Comparison of ENCODE assay signal across 8 mouse cellular contexts in genomic region chr6:24956586-24956973, GRCm38 (mm10). TPM values are rescaled to one million over a fixed set of nuclear protein-coding genes. Genes with fewer than 3 reads are reported as not detected.
DNase-seq lines count a peak whose midpoint lies in the region; ATAC-seq lines count a peak whose summit lies in the region.

No protein-coding gene starts in this region.

- no peak overlapping the region for H3K27ac ChIP-seq in heart, embryonic 15.5 days
- no peak overlapping the region; the same call in 1 of the 2 replicates for H3K27ac ChIP-seq in embryonic facial prominence, embryonic 10.5 days (replicated peaks)
- peak overlapping the region; percentile 91; the same call in 1 of the 2 replicates for H3K27ac ChIP-seq in hindbrain, embryonic 13.5 days
- H3K27ac ChIP-seq in midbrain, embryonic 11.5 days (ENCODE audit: low read depth, low read length): no peak overlapping the region

- no peaks in the 10 kb centered on the region for H3K9me3 ChIP-seq in heart, embryonic 15.5 days (replicated peaks)
- H3K9me3 ChIP-seq in embryonic facial prominence, embryonic 10.5 days: no peaks in the 10 kb centered on the region
- H3K9me3 ChIP-seq in hindbrain, embryonic 13.5 days: no peaks in the 10 kb centered on the region
- no peaks in the 10 kb centered on the region for H3K9me3 ChIP-seq in midbrain, embryonic 11.5 days (ENCODE audit: control insufficient read depth, low read length)

- H3K4me2 ChIP-seq in heart, embryonic 15.5 days: peak overlapping the region; percentile 100
- peak overlapping the region; percentile 80 for H3K4me2 ChIP-seq in hindbrain, embryonic 13.5 days
- peak overlapping the region; percentile 83 for H3K4me2 ChIP-seq in midbrain, embryonic 11.5 days

- 24% methylated on average over 5 of the region's 5 CpGs for WGBS in heart, embryonic 15.5 days
- WGBS in embryonic facial prominence, embryonic 10.5 days: 9% methylated on average over 4 of the region's 5 CpGs
- 6% methylated on average over 5 of the region's 5 CpGs for WGBS in hindbrain, embryonic 13.5 days
- 17% methylated on average over 3 of the region's 5 CpGs for WGBS in midbrain, embryonic 11.5 days

- peak overlapping the region; percentile 62 for H3K4me3 ChIP-seq in heart, embryonic 15.5 days
- peak overlapping the region; percentile 73 for H3K4me3 ChIP-seq in embryonic facial prominence, embryonic 10.5 days
- peak overlapping the region; percentile 77 for H3K4me3 ChIP-seq in hindbrain, embryonic 13.5 days
- peak overlapping the region; percentile 57 for H3K4me3 ChIP-seq in midbrain, embryonic 11.5 days (ENCODE audit: low read depth, low read length)

- no peak for DNase-seq in heart, postnatal 4 days
- DNase-seq in embryonic facial prominence, embryonic 10.5 days (ENCODE audit: low spot score): no peak
- DNase-seq in midbrain, embryonic 11.5 days (ENCODE audit: low spot score, missing footprints): no peak
- DNase-seq in thymus, postnatal 36 days: no peak

- H3K9ac ChIP-seq in heart, embryonic 15.5 days: no peak overlapping the region
- peak overlapping the region; percentile 89 for H3K9ac ChIP-seq in hindbrain, embryonic 13.5 days
- peak overlapping the region; percentile 80 for H3K9ac ChIP-seq in midbrain, embryonic 11.5 days (ENCODE audit: low read length)

- peaks cover 17% of the 10 kb centered on the region for H3K4me1 ChIP-seq in heart, embryonic 15.5 days (replicated peaks)
- H3K4me1 ChIP-seq in embryonic facial prominence, embryonic 10.5 days: peaks cover 22% of the 10 kb centered on the region
- H3K4me1 ChIP-seq in hindbrain, embryonic 13.5 days (replicated peaks): peaks cover 9% of the 10 kb centered on the region
- H3K4me1 ChIP-seq in midbrain, embryonic 11.5 days (ENCODE audit: control insufficient read depth, insufficient read depth, low read length): no peaks in the 10 kb centered on the region

- H3K27me3 ChIP-seq in heart, embryonic 15.5 days: peaks cover 28% of the 10 kb centered on the region
- peaks cover 23% of the 10 kb centered on the region for H3K27me3 ChIP-seq in embryonic facial prominence, embryonic 10.5 days (replicated peaks; ENCODE audit: low read depth, poor library complexity, severe bottlenecking)
- peaks cover 6% of the 10 kb centered on the region; the same call in 1 of the 2 replicates for H3K27me3 ChIP-seq in hindbrain, embryonic 13.5 days
- H3K27me3 ChIP-seq in midbrain, embryonic 11.5 days (ENCODE audit: control insufficient read depth, insufficient read depth, low read length): no peaks in the 10 kb centered on the region

- H3K36me3 ChIP-seq in heart, embryonic 15.5 days: no peaks in the 10 kb centered on the region
- H3K36me3 ChIP-seq in embryonic facial prominence, embryonic 10.5 days (replicated peaks): no peaks in the 10 kb centered on the region
- H3K36me3 ChIP-seq in hindbrain, embryonic 13.5 days: no peaks in the 10 kb centered on the region
- H3K36me3 ChIP-seq in midbrain, embryonic 11.5 days (ENCODE audit: control insufficient read depth, insufficient read depth, low read length): no peaks in the 10 kb centered on the region

- no peak for ATAC-seq in heart, embryonic 15.5 days (replicated peaks; ENCODE audit: insufficient number of reproducible peaks, insufficient read depth, low FRiP score, low read depth)
- ATAC-seq in hindbrain, embryonic 13.5 days (ENCODE audit: low FRiP score): no peak; the same call in 1 of the 2 replicates
- ATAC-seq in midbrain, embryonic 11.5 days (ENCODE audit: low FRiP score): no peak
- no peak for ATAC-seq in CD4-positive, CD25-positive, alpha-beta regulatory T cell, adult 4 months
- ATAC-seq in granulocyte monocyte progenitor cell, adult 5-6 weeks (replicated peaks; ENCODE audit: poor library complexity, severe bottlenecking): no peak

RNA-seq across cellular contexts. Expression of gene Tmem229a, which starts 0.5 kb away (rescaled TPM):
- polyA plus RNA-seq in heart, embryonic 15.5 days (2015; fragmentation: Nextera tagmentation; extraction: Ambion mirVana): 0.06 and 0.13 TPM in 2 replicates
- total RNA-seq in heart, postnatal 4 days (2021): under 1 TPM; 0.09 to 0.19 TPM
- polyA plus RNA-seq in embryonic facial prominence, embryonic 10.5 days (2016; fragmentation: Nextera tagmentation; extraction: Ambion mirVana): 0.64 and 0.69 TPM in 2 replicates
- polyA plus RNA-seq in hindbrain, embryonic 13.5 days (2015; fragmentation: Nextera tagmentation; extraction: Ambion mirVana): 2.0 TPM in 2 replicates
- polyA plus RNA-seq in midbrain, embryonic 11.5 days (2014; fragmentation: Nextera tagmentation; extraction: Ambion mirVana): 1.5 and 1.7 TPM in 2 replicates
- polyA plus RNA-seq in CD4-positive, CD25-positive, alpha-beta regulatory T cell, adult 4 months (2017; shearing (Covaris generic)): not detected
- not detected in 2 replicates for total RNA-seq in granulocyte monocyte progenitor cell, adult 5-6 weeks (2014; fragmentation: Nextera tagmentation)
- total RNA-seq in granulocyte monocyte progenitor cell, adult 5-6 weeks (2017): not detected in 2 replicates
